Mouse (Mus musculus) Muller cell, postnatal 12 days (primary cell): ENCODE data around the gene Lrrc18.

ENCODE experiments used
- DNase-seq: peaks from one replicate; pipeline ENCODE4 v3.0.0-alpha.2; 2015; ENCODE audit errors: inconsistent ontology term

The Lrrc18 gene

DNA sequence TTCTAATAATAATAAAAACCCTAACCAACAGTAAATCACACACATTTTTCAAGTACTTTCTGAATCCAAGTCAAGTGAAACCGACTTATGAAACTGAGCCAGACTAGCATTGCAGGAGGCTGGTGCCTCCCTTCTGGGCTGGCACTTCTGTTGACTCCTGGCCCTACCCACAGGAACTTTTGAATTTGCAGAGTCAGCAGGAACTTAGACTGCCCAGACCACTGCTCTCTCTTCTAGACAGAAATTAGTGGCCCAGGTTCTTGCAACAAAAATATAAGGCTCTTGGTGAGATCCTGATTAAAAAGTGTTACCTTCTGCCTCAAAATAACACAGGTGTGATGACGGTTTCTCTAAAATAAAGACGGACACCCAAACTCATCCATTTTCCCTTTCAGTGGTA is 54.0 kb downstream of the Lrrc18 start:
- no peak for DNase-seq

GRCm38 (mm10) chr14:33053441-33053840 is 62.3 kb downstream of the Lrrc18 start:
- DNase-seq = no peak

DNA sequence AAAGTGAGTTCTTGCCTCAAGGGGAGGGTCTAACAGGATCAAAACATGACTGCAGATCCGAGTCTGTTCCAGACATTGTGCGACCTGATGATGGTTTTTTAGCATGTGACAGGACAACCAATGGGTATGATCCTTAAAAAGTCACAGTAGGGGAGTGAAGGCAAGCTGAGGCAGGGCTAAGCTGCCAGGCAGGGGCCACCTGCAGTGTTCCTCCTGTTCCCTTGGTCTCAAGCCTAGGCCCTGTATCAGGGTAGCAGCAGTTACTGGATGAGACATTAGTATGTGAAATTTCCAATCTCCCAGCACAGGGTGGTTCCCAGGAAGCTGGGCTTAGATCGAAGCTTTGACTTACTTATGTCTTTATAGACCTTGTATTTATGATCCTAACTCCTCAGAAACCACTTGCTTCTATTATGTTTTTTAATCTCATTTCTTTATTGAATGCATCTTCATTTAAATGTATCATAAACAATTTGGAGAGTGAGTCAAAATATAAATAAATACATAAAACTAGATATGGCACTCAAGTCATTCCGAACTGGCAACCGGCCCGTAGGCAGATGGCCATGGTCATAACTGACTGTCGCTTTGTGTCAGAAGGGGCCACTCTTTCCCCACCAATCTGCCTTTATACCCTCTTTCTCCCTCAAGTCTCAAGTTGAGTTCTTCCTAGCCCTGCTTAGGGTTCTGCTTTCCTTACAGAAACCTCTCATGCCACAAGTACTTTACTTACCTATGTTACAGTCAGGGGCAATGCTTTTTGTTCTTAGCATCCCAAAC is 67.9 kb downstream of the Lrrc18 start:
- DNase-seq = no peak

DNA sequence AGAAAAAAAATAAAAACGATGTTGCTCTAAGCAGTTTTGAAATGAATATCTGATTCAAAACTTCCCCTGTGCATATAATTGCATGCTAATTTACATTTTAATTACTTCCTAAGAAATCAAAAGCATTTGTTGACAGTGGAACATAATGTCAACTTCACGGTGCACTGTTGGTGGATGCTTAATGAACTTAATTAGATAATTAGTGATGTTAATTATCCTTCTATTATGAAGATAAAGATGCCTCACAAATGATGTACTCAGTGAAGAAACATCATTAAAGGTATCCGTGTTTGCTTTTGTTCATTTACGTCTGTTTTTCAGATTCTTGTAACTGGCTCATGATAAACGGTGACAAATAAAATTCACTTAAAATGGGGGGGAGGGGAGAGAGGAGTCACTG is 71.8 kb downstream of the Lrrc18 start:
- DNase-seq = peak; percentile 7
